Mouse (Mus musculus) G1E (cell line): ENCODE results near the gene Phf3.

Experiments
- CTCF ChIP-seq: IDR thresholded peaks from 2 replicates; pipeline ENCODE4 v1.5.1; 2012; ENCODE audit warnings: low read depth, low read length, inconsistent platforms, mixed read lengths
- GATA1 ChIP-seq: IDR thresholded peaks from 2 replicates; pipeline ENCODE4 v1.6.1; 2012; ENCODE audit warnings: borderline replicate concordance, low read length, inconsistent platforms, mixed read lengths

- TF ChIP-seq CTCF: no peak
- TF ChIP-seq GATA1: no peak
Observed at GRCm38 (mm10) chr1:30771772-30772171, 101.9 kb downstream of the Phf3 start.
